Mouse (Mus musculus) Patski (cell line): ENCODE data around the gene Kansl2. TPM values are rescaled to one million over a fixed set of nuclear protein-coding genes. Genes with fewer than 3 reads are reported as not detected.
A peak's percentile ranks its signal among the peaks of the same experiment; 100 is the strongest.

Experiments used
- ATAC-seq: fragments of 100-300 bp; one replicate; pipeline ENCODE4 v1.8.0; 2021
- CTCF ChIA-PET: fragments of 350-600 bp; sonication (Branson Sonifier 250); formaldehyde crosslinking; loops from one replicate; lab custom pipeline; 2022; ENCODE audit warnings: inconsistent platforms; lab: Charles Lee
- POLR2A ChIA-PET: fragments of 350-600 bp; sonication (Branson Sonifier 250); formaldehyde crosslinking; loops from one replicate; lab custom pipeline; 2022; ENCODE audit warnings: antibody characterized with exemption, inconsistent platforms; lab: Charles Lee
- DNase-seq: peaks from one replicate; pipeline ENCODE4 v3.0.0-alpha.2; 2011; ENCODE audit warnings: low read depth, low spot score
- H3K27me3 ChIP-seq: fragments of 371-371 bp; one replicate; pipeline ENCODE4 v1.5.1; 2021
- CTCF ChIP-seq: fragments of 100-300 bp; IDR thresholded peaks from one replicate; pipeline ENCODE4 v1.5.1; 2021
- in situ Hi-C: fragments of 300-500 bp; cut with MboI; formaldehyde crosslinking; loops from 3 replicates; pipeline ENCODE4 v1.11.1; 2018; ENCODE audit warnings: low pct_unique_long_range_greater_than_20kb, mixed read lengths
- polyA plus RNA-seq: library from polyadenylated mRNA; unstranded; gene quantifications from one replicate; pipeline ENCODE4 v1.2.3, GENCODE M21; 2021

The Kansl2 gene
- polyA plus RNA-seq, 1 experiment from 2014 or later, result 91.6 TPM

- ATAC-seq (no peak), DNase-seq (no peak)
- in situ Hi-C loops, result no loop called here
- CTCF ChIA-PET, result interaction anchor here (0.7 to 1.9 kb wide), 2 partner anchors 12 to 50 kb away, joined by 4 to 7 read pairs; no protein-coding TSS in a partner anchor
- POLR2A ChIA-PET, result interaction anchor here (0.6 to 1.1 kb wide), 2 partner anchors 36 to 789 kb away, joined by 4 to 6 read pairs; no protein-coding TSS in a partner anchor
- TF ChIP-seq CTCF, result no peak
- H3K27me3 ChIP-seq, result no peaks in the 10 kb centered on the region
Measured at GRCm38 (mm10) chr15:98568256-98569033, 34.4 kb upstream of the Kansl2 start.

GRCm38 (mm10) chr15:98567278-98568134, 33.4 kb upstream of the Kansl2 start:
- in situ Hi-C loops, result no loop called here
- no peak for TF ChIP-seq CTCF
- CTCF ChIA-PET, result interaction anchor here (0.7 to 1.9 kb wide), 2 partner anchors 13 to 49 kb away, joined by 4 to 7 read pairs; no protein-coding TSS in a partner anchor
- POLR2A ChIA-PET, result interaction anchor here (0.6 to 0.8 kb wide), 2 partner anchors 12 to 788 kb away, joined by 3 to 6 read pairs; no protein-coding TSS in a partner anchor
- ATAC-seq, result peak; percentile 84
- peak; percentile 94 for DNase-seq
- no peaks in the 10 kb centered on the region for H3K27me3 ChIP-seq

- no peak for ATAC-seq
- POLR2A ChIA-PET, result interaction anchor here (0.8 kb wide), 1 partner anchor 12 kb away, joined by 3 read pairs; no protein-coding TSS in a partner anchor
Measured at GRCm38 (mm10) chr15:98566973-98567277, 32.9 kb upstream of the Kansl2 start.

GRCm38 (mm10) chr15:98557186-98557585, 23.1 kb upstream of the Kansl2 start:
- ATAC-seq, result no peak
- no peak for TF ChIP-seq CTCF
- CTCF ChIA-PET, result no interaction called here
- in situ Hi-C loops, result no loop called here
- POLR2A ChIA-PET, result no interaction called here
- DNase-seq, result no peak
- no peaks in the 10 kb centered on the region for H3K27me3 ChIP-seq

More at GRCm38 (mm10) chr15:98566973-98567277, 32.9 kb upstream of the Kansl2 start:
- no peaks in the 10 kb centered on the region for H3K27me3 ChIP-seq
- no peak for DNase-seq
- in situ Hi-C loops, result no loop called here
- TF ChIP-seq CTCF, result no peak
- CTCF ChIA-PET, result no interaction called here

- ChIA-PET POLR2A (interaction anchor here (1.0 kb wide), 1 partner anchor 9 kb away, joined by 3 read pairs; no protein-coding TSS in a partner anchor), CTCF (interaction anchor here (1.4 kb wide), 1 partner anchor 30 kb away, joined by 3 read pairs; no protein-coding TSS in a partner anchor)
- DNase-seq (no peak), ATAC-seq (no peak)
- H3K27me3 ChIP-seq, result no peaks in the 10 kb centered on the region
- no peak for TF ChIP-seq CTCF
- in situ Hi-C loops, result no loop called here
Measured at GRCm38 (mm10) chr15:98555881-98556280, 21.8 kb upstream of the Kansl2 start.

GRCm38 (mm10) chr15:98552758-98553157, 18.7 kb upstream of the Kansl2 start:
- ChIA-PET CTCF (no interaction called here), POLR2A (no interaction called here)
- in situ Hi-C loops, result no loop called here
- TF ChIP-seq CTCF, result no peak
- H3K27me3 ChIP-seq, result no peaks in the 10 kb centered on the region
- DNase-seq (no peak), ATAC-seq (no peak)

GRCm38 (mm10) chr15:98546843-98547242, 12.8 kb upstream of the Kansl2 start:
- ChIA-PET POLR2A (no interaction called here), CTCF (no interaction called here)
- TF ChIP-seq CTCF, result no peak
- no peaks in the 10 kb centered on the region for H3K27me3 ChIP-seq
- in situ Hi-C loops, result no loop called here
- DNase-seq (no peak), ATAC-seq (no peak)

- CTCF ChIA-PET, result interaction anchor here (1.0 kb wide), 1 partner anchor 20 kb away, joined by 3 read pairs; no protein-coding TSS in a partner anchor
- no peak for DNase-seq
- no peak for TF ChIP-seq CTCF
- H3K27me3 ChIP-seq, result no peaks in the 10 kb centered on the region
- in situ Hi-C loops, result no loop called here
- POLR2A ChIA-PET, result no interaction called here
- no peak for ATAC-seq
Measured at GRCm38 (mm10) chr15:98545151-98545550, 11.1 kb upstream of the Kansl2 start.

- ChIA-PET CTCF (no interaction called here), POLR2A (no interaction called here)
- TF ChIP-seq CTCF, result no peak
- DNase-seq, result no peak
- no peak for ATAC-seq
- no peaks in the 10 kb centered on the region for H3K27me3 ChIP-seq
- in situ Hi-C loops, result no loop called here
Measured at GRCm38 (mm10) chr15:98543341-98543740, 9.3 kb upstream of the Kansl2 start.

GRCm38 (mm10) chr15:98541064-98541463, 7.0 kb upstream of the Kansl2 start:
- DNase-seq, result no peak
- ChIA-PET CTCF (interaction anchor here (0.8 kb wide), 1 partner anchor 24 kb away, joined by 3 read pairs; no protein-coding TSS in a partner anchor), POLR2A (interaction anchor here (0.7 to 0.9 kb wide), 2 partner anchors 10 to 23 kb away, joined by 3 read pairs; no protein-coding TSS in a partner anchor)
- no peak for TF ChIP-seq CTCF
- no peaks in the 10 kb centered on the region for H3K27me3 ChIP-seq
- ATAC-seq, result peak; percentile 51
- in situ Hi-C loops, result no loop called here
